Mouse (Mus musculus): Measurements from ENCODE around the gene Gm45837.

The Gm45837 gene

DNA sequence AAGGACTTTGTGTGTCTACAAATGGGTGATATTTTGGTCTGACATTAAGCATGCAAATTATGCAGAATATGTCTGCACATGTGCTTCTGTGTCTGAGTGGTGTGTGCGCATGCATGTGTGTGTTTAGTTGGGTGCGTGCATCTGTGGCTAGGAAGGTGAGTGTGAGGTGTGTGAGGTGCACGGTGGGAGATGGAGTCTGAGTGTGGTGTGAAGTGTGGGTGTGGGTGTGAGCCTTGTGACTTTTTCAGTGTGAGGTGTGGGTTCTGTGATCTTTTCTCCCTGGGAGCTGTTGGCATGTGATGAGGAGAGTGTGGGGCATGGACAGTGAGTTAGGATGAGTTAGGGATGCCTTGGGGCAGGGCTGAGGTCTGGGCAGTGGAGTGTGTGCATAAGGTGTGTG is 42.6 kb downstream of the Gm45837 start:
- Histone ChIP-seq H3K36me3 (ENCODE audit: insufficient read depth, low read length) (no peaks in the 10 kb centered on the region), H3K27me3 (ENCODE audit: insufficient read depth, low read length) (peaks cover 86% of the 10 kb centered on the region), H3K4me3 (replicated peaks; ENCODE audit: low read length) (no peak overlapping the region), H3K4me1 (replicated peaks; ENCODE audit: low read depth, low read length) (peaks cover 39% of the 10 kb centered on the region), H3K9me3 (ENCODE audit: low read length) (no peaks in the 10 kb centered on the region)
- no peak for TF ChIP-seq POU5F1 (IDR thresholded peaks at IDR 0.05; ENCODE audit: borderline replicate concordance, low read length)
- TF ChIP-seq CTCF (conservative IDR thresholded peaks at IDR 0.05; ENCODE audit: low read length): no peak
- TF ChIP-seq NANOG (IDR thresholded peaks at IDR 0.05; ENCODE audit: borderline replicate concordance, low read length): no peak

DNA sequence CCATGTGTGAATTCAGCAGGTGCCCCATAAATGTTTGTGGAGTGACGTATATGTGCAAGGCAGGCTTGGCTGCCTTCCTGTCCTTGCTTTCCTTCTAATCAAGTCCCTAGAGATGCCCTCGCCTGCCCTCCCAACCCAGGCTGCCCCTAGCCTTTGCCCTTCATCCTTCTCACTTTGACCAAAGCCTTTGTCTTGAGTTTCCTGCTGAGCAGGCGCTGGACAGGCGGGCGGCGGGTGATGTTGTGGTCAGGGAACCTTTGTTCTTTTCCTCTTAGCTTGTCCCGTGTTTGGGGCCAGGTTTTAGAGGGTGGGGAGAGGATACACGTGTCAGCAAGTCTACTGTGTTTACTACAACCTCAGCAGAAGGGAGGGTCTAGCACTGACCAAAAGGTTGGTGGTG is 43.0 kb downstream of the Gm45837 start:
- Histone ChIP-seq H3K9me3 (ENCODE audit: low read length) (no peaks in the 10 kb centered on the region), H3K4me1 (replicated peaks; ENCODE audit: low read depth, low read length) (peaks cover 43% of the 10 kb centered on the region), H3K4me3 (replicated peaks; ENCODE audit: low read length) (no peak overlapping the region), H3K27me3 (ENCODE audit: insufficient read depth, low read length) (peaks cover 86% of the 10 kb centered on the region), H3K36me3 (ENCODE audit: insufficient read depth, low read length) (no peaks in the 10 kb centered on the region)
- TF ChIP-seq POU5F1 (IDR thresholded peaks at IDR 0.05; ENCODE audit: borderline replicate concordance, low read length) (no peak), NANOG (IDR thresholded peaks at IDR 0.05; ENCODE audit: borderline replicate concordance, low read length) (no peak), CTCF (conservative IDR thresholded peaks at IDR 0.05; ENCODE audit: low read length) (no peak)

DNA sequence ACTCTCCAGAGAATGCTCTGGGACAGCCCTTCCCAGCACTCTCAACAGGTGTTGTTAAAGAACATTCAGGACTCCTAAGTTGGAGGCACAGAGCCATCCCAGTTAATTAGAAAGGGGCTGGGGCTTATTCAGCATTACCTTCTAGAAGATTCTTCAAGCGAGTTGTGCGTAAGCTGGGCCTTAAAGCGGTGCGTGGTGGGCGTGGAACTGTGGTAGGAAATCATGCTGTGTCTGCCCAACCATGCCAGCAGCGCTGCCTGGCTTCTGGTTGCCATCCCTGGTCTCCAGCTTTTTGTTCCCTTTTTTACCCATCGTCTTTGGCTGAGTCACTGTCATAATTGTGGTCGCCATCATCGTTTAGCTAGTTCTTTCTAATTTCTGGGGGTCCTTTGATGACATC is 43.8 kb downstream of the Gm45837 start:
- H3K36me3 ChIP-seq (ENCODE audit: insufficient read depth, low read length): no peaks in the 10 kb centered on the region
- no peak for TF ChIP-seq POU5F1 (IDR thresholded peaks at IDR 0.05; ENCODE audit: borderline replicate concordance, low read length)
- TF ChIP-seq NANOG (IDR thresholded peaks at IDR 0.05; ENCODE audit: borderline replicate concordance, low read length): no peak
- TF ChIP-seq CTCF (conservative IDR thresholded peaks at IDR 0.05; ENCODE audit: low read length): no peak
- peaks cover 86% of the 10 kb centered on the region for H3K27me3 ChIP-seq (ENCODE audit: insufficient read depth, low read length)
- H3K9me3 ChIP-seq (ENCODE audit: low read length): no peaks in the 10 kb centered on the region
- no peak overlapping the region for H3K4me3 ChIP-seq (replicated peaks; ENCODE audit: low read length)
- H3K4me1 ChIP-seq (replicated peaks; ENCODE audit: low read depth, low read length): peaks cover 47% of the 10 kb centered on the region

DNA sequence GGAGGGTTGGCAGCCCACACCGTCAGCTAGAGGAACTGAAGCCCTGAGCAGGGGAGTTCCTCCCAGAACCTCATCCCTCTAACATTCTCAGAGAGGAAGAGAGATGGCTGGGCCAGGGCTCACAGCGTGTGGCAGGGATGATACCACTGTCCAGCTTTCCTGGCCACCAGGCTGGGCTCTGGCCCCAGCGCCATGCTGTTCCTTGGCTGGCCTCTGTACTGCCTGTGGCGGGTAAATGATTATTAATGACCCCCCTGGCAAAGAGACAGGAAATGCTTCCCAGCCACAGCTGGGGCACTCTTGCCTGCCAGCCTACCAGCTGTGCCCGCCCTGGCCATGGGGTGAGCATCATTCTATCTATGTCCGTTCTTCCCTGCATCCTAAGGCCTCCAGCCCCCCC is 44.5 kb downstream of the Gm45837 start:
- Histone ChIP-seq H3K4me1 (replicated peaks; ENCODE audit: low read depth, low read length) (peaks cover 47% of the 10 kb centered on the region), H3K4me3 (replicated peaks; ENCODE audit: low read length) (no peak overlapping the region), H3K36me3 (ENCODE audit: insufficient read depth, low read length) (no peaks in the 10 kb centered on the region), H3K27me3 (ENCODE audit: insufficient read depth, low read length) (peaks cover 80% of the 10 kb centered on the region), H3K9me3 (ENCODE audit: low read length) (0 out of 2 replicates have a peak, but pooled peaks cover 6% of the 10 kb centered on the region)
- TF ChIP-seq CTCF (conservative IDR thresholded peaks at IDR 0.05; ENCODE audit: low read length): no peak
- TF ChIP-seq POU5F1 (IDR thresholded peaks at IDR 0.05; ENCODE audit: borderline replicate concordance, low read length): no peak
- TF ChIP-seq NANOG (IDR thresholded peaks at IDR 0.05; ENCODE audit: borderline replicate concordance, low read length): no peak

DNA sequence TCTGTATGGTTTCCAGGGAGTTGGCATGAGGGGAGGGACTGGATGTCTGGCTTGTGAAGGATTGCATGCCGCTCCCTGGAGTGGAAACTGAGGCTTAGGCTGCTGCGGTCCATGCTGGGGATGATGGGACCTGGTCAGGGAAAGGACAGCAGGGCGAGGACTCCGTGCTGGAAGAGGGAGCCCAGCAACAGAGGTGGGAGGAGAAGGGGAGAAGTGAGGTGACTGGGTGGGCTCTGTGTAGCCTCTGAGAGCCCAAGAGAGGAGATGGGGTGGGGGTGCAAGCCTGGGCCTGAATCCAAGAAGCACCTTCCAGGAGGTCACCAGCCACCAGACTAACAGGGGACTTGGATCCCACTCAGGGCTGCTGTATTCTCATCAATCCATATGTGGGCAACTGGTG is 45.6 kb downstream of the Gm45837 start:
- peaks cover 71% of the 10 kb centered on the region for H3K27me3 ChIP-seq (ENCODE audit: insufficient read depth, low read length)
- no peak for TF ChIP-seq NANOG (IDR thresholded peaks at IDR 0.05; ENCODE audit: borderline replicate concordance, low read length)
- TF ChIP-seq CTCF (conservative IDR thresholded peaks at IDR 0.05; ENCODE audit: low read length): no peak

DNA sequence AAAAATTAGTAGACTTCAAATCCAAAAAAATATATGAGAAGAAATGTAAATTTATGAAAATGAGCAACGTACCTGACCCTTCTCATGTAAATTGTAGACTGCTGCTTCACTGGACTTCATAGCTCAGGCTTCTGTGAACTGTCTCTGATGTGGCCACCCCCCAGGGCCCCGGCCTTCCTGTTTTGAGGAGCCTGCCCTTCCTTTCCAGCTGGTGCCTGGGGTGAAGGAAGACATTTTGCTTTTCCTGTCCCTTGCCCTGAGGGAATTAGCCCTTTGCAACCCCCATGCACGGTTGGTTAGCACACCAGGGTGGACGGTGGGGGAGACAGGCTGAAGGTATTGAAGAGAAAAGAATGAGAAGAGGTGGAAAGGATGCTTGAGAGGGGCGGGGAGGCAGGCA is 46.1 kb downstream of the Gm45837 start:
- H3K4me1 ChIP-seq (replicated peaks; ENCODE audit: low read depth, low read length): peaks cover 42% of the 10 kb centered on the region
- TF ChIP-seq CTCF (conservative IDR thresholded peaks at IDR 0.05; ENCODE audit: low read length) (no peak), POU5F1 (IDR thresholded peaks at IDR 0.05; ENCODE audit: borderline replicate concordance, low read length) (no peak), NANOG (IDR thresholded peaks at IDR 0.05; ENCODE audit: borderline replicate concordance, low read length) (no peak)
- H3K9me3 ChIP-seq (ENCODE audit: low read length): 0 out of 2 replicates have a peak, but pooled peaks cover 6% of the 10 kb centered on the region
- peaks cover 67% of the 10 kb centered on the region for H3K27me3 ChIP-seq (ENCODE audit: insufficient read depth, low read length)
- H3K36me3 ChIP-seq (ENCODE audit: insufficient read depth, low read length): no peaks in the 10 kb centered on the region
- 0 out of 2 replicates have a peak overlapping the region, but pooled peaks have one; percentile 17 for H3K4me3 ChIP-seq (replicated peaks; ENCODE audit: low read length)

More for the DNA sequence above, 45.6 kb downstream of the Gm45837 start:
- peaks cover 46% of the 10 kb centered on the region for H3K4me1 ChIP-seq (replicated peaks; ENCODE audit: low read depth, low read length)
- H3K36me3 ChIP-seq (ENCODE audit: insufficient read depth, low read length): no peaks in the 10 kb centered on the region
- H3K9me3 ChIP-seq (ENCODE audit: low read length): 0 out of 2 replicates have a peak, but pooled peaks cover 6% of the 10 kb centered on the region
- no peak overlapping the region for H3K4me3 ChIP-seq (replicated peaks; ENCODE audit: low read length)

DNA sequence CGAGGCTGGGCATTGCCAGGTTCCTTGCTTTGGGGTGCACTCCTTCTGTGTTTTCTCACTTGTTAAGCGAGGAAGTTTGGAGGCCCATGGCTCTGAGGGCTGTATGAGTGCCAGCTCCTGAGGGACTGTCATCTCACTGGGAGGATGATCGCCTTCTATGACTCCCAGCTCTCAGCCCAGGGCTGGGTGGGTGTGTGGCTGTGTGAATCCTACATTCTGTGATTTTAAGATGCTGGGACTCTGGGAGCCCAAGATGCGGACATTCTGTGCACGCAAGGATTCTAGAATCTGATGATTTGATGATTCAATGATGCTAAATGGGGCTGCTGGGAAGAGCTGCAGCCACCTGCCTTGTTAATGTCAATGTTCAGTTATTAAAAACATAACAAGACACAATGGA is 46.6 kb downstream of the Gm45837 start:
- no peak overlapping the region for H3K4me3 ChIP-seq (replicated peaks; ENCODE audit: low read length)
- H3K27me3 ChIP-seq (ENCODE audit: insufficient read depth, low read length): peaks cover 62% of the 10 kb centered on the region
- TF ChIP-seq CTCF (conservative IDR thresholded peaks at IDR 0.05; ENCODE audit: low read length) (no peak), POU5F1 (IDR thresholded peaks at IDR 0.05; ENCODE audit: borderline replicate concordance, low read length) (no peak), NANOG (IDR thresholded peaks at IDR 0.05; ENCODE audit: borderline replicate concordance, low read length) (no peak)
- H3K4me1 ChIP-seq (replicated peaks; ENCODE audit: low read depth, low read length): peaks cover 40% of the 10 kb centered on the region
- no peaks in the 10 kb centered on the region for H3K36me3 ChIP-seq (ENCODE audit: insufficient read depth, low read length)
- H3K9me3 ChIP-seq (ENCODE audit: low read length): 0 out of 2 replicates have a peak, but pooled peaks cover 6% of the 10 kb centered on the region

DNA sequence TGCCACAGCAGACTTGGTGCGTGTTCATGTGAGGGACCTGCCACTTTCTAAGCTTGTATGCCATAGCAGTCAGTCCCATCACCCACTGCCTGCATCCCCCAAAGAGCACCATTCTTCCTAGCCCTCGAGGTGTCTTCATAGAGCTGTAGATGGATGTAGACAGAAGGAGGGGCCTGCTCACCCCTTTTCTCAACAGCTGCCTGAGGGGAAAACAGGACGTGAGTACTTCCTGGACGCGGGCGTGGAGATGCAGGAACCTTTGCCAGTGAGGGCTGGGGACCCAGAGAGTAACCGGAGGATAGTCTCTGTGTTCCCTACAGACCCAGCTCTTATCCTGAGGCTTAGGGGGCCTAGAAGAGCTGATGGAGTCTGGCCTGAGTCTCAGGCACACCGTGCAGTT is 47.1 kb downstream of the Gm45837 start:
- Histone ChIP-seq H3K9me3 (ENCODE audit: low read length) (0 out of 2 replicates have a peak, but pooled peaks cover 6% of the 10 kb centered on the region), H3K4me1 (replicated peaks; ENCODE audit: low read depth, low read length) (peaks cover 40% of the 10 kb centered on the region), H3K27me3 (ENCODE audit: insufficient read depth, low read length) (peaks cover 57% of the 10 kb centered on the region), H3K4me3 (replicated peaks; ENCODE audit: low read length) (0 out of 2 replicates have a peak overlapping the region, but pooled peaks have one; percentile 3), H3K36me3 (ENCODE audit: insufficient read depth, low read length) (no peaks in the 10 kb centered on the region)
- TF ChIP-seq POU5F1 (IDR thresholded peaks at IDR 0.05; ENCODE audit: borderline replicate concordance, low read length) (no peak), NANOG (IDR thresholded peaks at IDR 0.05; ENCODE audit: borderline replicate concordance, low read length) (no peak), CTCF (conservative IDR thresholded peaks at IDR 0.05; ENCODE audit: low read length) (no peak)

DNA sequence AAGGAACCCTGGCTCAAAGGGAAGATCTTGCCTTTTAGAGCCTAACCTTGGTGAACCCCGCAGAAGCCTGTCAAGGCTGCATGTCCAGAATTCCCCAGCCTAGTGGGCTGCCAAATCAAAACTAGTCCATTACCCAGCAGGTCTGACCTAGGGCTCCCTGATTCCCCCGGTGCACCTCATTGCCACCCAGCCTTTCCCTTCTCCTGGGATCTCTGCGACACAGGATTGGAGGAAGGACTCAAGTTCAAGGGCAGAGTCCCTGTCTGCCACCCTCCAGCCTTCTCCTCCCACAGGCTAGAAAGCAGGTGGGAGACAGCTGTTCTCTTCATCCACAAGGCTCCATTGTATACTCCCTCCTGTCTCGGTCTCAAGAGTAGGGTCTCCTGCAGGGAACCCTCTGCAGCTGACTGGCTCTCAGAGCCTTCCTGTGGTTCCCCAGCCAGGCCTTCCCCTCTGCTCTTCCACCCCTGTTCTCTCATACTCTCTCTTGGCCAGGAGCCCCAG is 47.6 kb downstream of the Gm45837 start:
- H3K9me3 ChIP-seq (ENCODE audit: low read length): peaks cover 10% of the 10 kb centered on the region; the same call in 1 of the 2 replicates
- TF ChIP-seq CTCF (conservative IDR thresholded peaks at IDR 0.05; ENCODE audit: low read length) (no peak), NANOG (IDR thresholded peaks at IDR 0.05; ENCODE audit: borderline replicate concordance, low read length) (no peak), POU5F1 (IDR thresholded peaks at IDR 0.05; ENCODE audit: borderline replicate concordance, low read length) (no peak)
- 0 out of 2 replicates have a peak overlapping the region, but pooled peaks have one; percentile 3 for H3K4me3 ChIP-seq (replicated peaks; ENCODE audit: low read length)
- H3K27me3 ChIP-seq (ENCODE audit: insufficient read depth, low read length): peaks cover 51% of the 10 kb centered on the region
- peaks cover 40% of the 10 kb centered on the region for H3K4me1 ChIP-seq (replicated peaks; ENCODE audit: low read depth, low read length)
- H3K36me3 ChIP-seq (ENCODE audit: insufficient read depth, low read length): no peaks in the 10 kb centered on the region

Measured in E14TG2a.4 (cell line).